Mouse (Mus musculus): Measurements from ENCODE around the gene Pcmtd2. TPM values are rescaled to one million over a fixed set of nuclear protein-coding genes. Genes with fewer than 3 reads are reported as not detected.

Gene Pcmtd2
- polyA plus RNA-seq, 1 experiment from 2014 or later: 36.8 TPM

GRCm38 (mm10) chr2:181866931-181867330, 29.3 kb downstream of the Pcmtd2 start:
- H3K36me3 ChIP-seq (ENCODE audit: poor library complexity, severe bottlenecking): peaks cover 37% of the 10 kb centered on the region
- no peak for ATAC-seq
- no peak overlapping the region for H3K9ac ChIP-seq
- no peak overlapping the region for H3K4me2 ChIP-seq
- H3K4me3 ChIP-seq: no peak overlapping the region
- no peaks in the 10 kb centered on the region for H3K9me3 ChIP-seq (replicated peaks)
- no peaks in the 10 kb centered on the region for H3K27me3 ChIP-seq
- 65% methylated on average over 5 of the region's 5 CpGs for WGBS
- peaks cover 32% of the 10 kb centered on the region for H3K4me1 ChIP-seq
- no peak overlapping the region for H3K27ac ChIP-seq

GRCm38 (mm10) chr2:181871039-181871438, 33.4 kb downstream of the Pcmtd2 start:
- H3K9ac ChIP-seq: no peak overlapping the region
- WGBS: 91% methylated on average over 2 of the region's 2 CpGs
- peaks cover 60% of the 10 kb centered on the region for H3K36me3 ChIP-seq (ENCODE audit: poor library complexity, severe bottlenecking)
- H3K27ac ChIP-seq: no peak overlapping the region
- H3K4me2 ChIP-seq: no peak overlapping the region
- peaks cover 11% of the 10 kb centered on the region; the same call in 1 of the 2 replicates for H3K4me1 ChIP-seq
- no peaks in the 10 kb centered on the region for H3K27me3 ChIP-seq
- no peaks in the 10 kb centered on the region for H3K9me3 ChIP-seq (replicated peaks)
- no peak overlapping the region for H3K4me3 ChIP-seq
- ATAC-seq: peak; percentile 38; the same call in 1 of the 2 replicates

- no peak overlapping the region for H3K4me2 ChIP-seq
- no peaks in the 10 kb centered on the region for H3K4me1 ChIP-seq
- no peak for ATAC-seq
- H3K4me3 ChIP-seq: no peak overlapping the region
- H3K27ac ChIP-seq: no peak overlapping the region
- no peaks in the 10 kb centered on the region for H3K27me3 ChIP-seq
- no peaks in the 10 kb centered on the region for H3K9me3 ChIP-seq (replicated peaks)
- 76% methylated on average over 1 of the region's 1 CpGs for WGBS
- H3K36me3 ChIP-seq (ENCODE audit: poor library complexity, severe bottlenecking): peaks cover 50% of the 10 kb centered on the region
- H3K9ac ChIP-seq: no peak overlapping the region
Measured at GRCm38 (mm10) chr2:181878903-181879302, 41.2 kb downstream of the Pcmtd2 start.

GRCm38 (mm10) chr2:181883022-181883749, 45.5 kb downstream of the Pcmtd2 start:
- 85% methylated on average over 3 of the region's 3 CpGs for whole genome bisulfite sequencing
- Histone ChIP-seq H3K4me1 (no peaks in the 10 kb centered on the region), H3K27me3 (no peaks in the 10 kb centered on the region), H3K4me3 (no peak overlapping the region), H3K36me3 (ENCODE audit: poor library complexity, severe bottlenecking) (peaks cover 25% of the 10 kb centered on the region), H3K27ac (no peak overlapping the region), H3K9me3 (replicated peaks) (no peaks in the 10 kb centered on the region), H3K9ac (no peak overlapping the region), H3K4me2 (no peak overlapping the region)
- ATAC-seq: no peak

Other genes starting within 250 kb of the Pcmtd2 start
- 67.9 and 74.9 TPM in 2 replicates for gene Prpf6, start 246.0 kb upstream of the Pcmtd2 start, polyA plus RNA-seq (2015; fragmentation: Nextera tagmentation; extraction: Ambion mirVana)
- 49.7 and 56.4 TPM in 2 replicates for gene Zfp512b, start 245.1 kb upstream of the Pcmtd2 start, polyA plus RNA-seq (2015; fragmentation: Nextera tagmentation; extraction: Ambion mirVana)
- 88.7 and 105 TPM in 2 replicates for gene Samd10, start 238.6 kb upstream of the Pcmtd2 start, polyA plus RNA-seq (2015; fragmentation: Nextera tagmentation; extraction: Ambion mirVana)
- 0.23 TPM in 1 of 2 replicates, not detected in the other for gene Gm29797, start 180.8 kb upstream of the Pcmtd2 start, polyA plus RNA-seq (2015; fragmentation: Nextera tagmentation; extraction: Ambion mirVana)
- 11.6 and 13.0 TPM in 2 replicates for gene Sox18, start 166.2 kb upstream of the Pcmtd2 start, polyA plus RNA-seq (2015; fragmentation: Nextera tagmentation; extraction: Ambion mirVana)
- 31.0 and 35.9 TPM in 2 replicates for gene Tcea2, start 157.5 kb upstream of the Pcmtd2 start, polyA plus RNA-seq (2015; fragmentation: Nextera tagmentation; extraction: Ambion mirVana)
- gene Rgs19, start 143.9 kb upstream of the Pcmtd2 start, polyA plus RNA-seq (2015; fragmentation: Nextera tagmentation; extraction: Ambion mirVana): 45.3 and 45.4 TPM in 2 replicates
- not detected in 2 replicates for gene Lkaaear1, start 139.4 kb upstream of the Pcmtd2 start, polyA plus RNA-seq (2015; fragmentation: Nextera tagmentation; extraction: Ambion mirVana)
- gene Oprl1, start 122.8 kb upstream of the Pcmtd2 start, polyA plus RNA-seq (2015; fragmentation: Nextera tagmentation; extraction: Ambion mirVana): 33.5 and 48.2 TPM in 2 replicates
- gene Myt1, start 74.5 kb upstream of the Pcmtd2 start, polyA plus RNA-seq (2015; fragmentation: Nextera tagmentation; extraction: Ambion mirVana): 39.9 and 40.9 TPM in 2 replicates
- gene Polr3k, start 26.5 kb downstream of the Pcmtd2 start, polyA plus RNA-seq (2015; fragmentation: Nextera tagmentation; extraction: Ambion mirVana): 113 and 117 TPM in 2 replicates
- not detected in 2 replicates for gene Gm14496, start 153.3 kb downstream of the Pcmtd2 start, polyA plus RNA-seq (2015; fragmentation: Nextera tagmentation; extraction: Ambion mirVana)